Mouse (Mus musculus) MEL (cell line): Measurements from ENCODE around the gene Dnajc5g. TPM values are rescaled to one million over a fixed set of nuclear protein-coding genes. Genes with fewer than 3 reads are reported as not detected.

Experiments
- DNase-seq: peaks from one replicate; pipeline ENCODE4 v3.0.0; 2011; ENCODE audit warnings: low read depth, low spot score
- H3K27ac ChIP-seq: 2 replicates; pipeline ENCODE4 v1.5.1; 2012; ENCODE audit warnings: low read depth, mild to moderate bottlenecking, control low read depth, low read length, moderate library complexity; ENCODE audit not compliant: control insufficient read depth
- H3K27me3 ChIP-seq, 2 experiments: fragments of 150-350 bp in 1 of 2; sonication (generic) in 1 of 2; 2 replicates each; pipeline ENCODE4 v1.6.1; 2012; ENCODE audit warnings: low read length in 2 of 2, mild to moderate bottlenecking in 2 of 2, improper control_type of control experiment in 1 of 2, moderate library complexity in 1 of 2; ENCODE audit not compliant: insufficient read depth in 2 of 2, control insufficient read depth in 1 of 2
- H3K36me3 ChIP-seq, 2 experiments: 2 replicates each; pipeline ENCODE4 v1.6.1; 2012 to 2014; ENCODE audit warnings: low read length in 2 of 2, improper control_type of control experiment in 1 of 2, inconsistent platforms in 1 of 2, mild to moderate bottlenecking in 1 of 2; ENCODE audit not compliant: insufficient read depth in 2 of 2, control insufficient read depth in 1 of 2
- H3K4me1 ChIP-seq, 2 experiments: fragments of 150-350 bp in 1 of 2; sonication (generic) in 1 of 2; 2 replicates each; pipeline ENCODE4 v1.6.1; 2012; ENCODE audit warnings: low read length in 2 of 2, improper control_type of control experiment in 1 of 2, mild to moderate bottlenecking in 1 of 2; ENCODE audit not compliant: insufficient read depth in 2 of 2, control insufficient read depth in 1 of 2
- H3K4me3 ChIP-seq, 2 experiments: fragments of 150-350 bp in 1 of 2; sonication (generic) in 1 of 2; 2 replicates each; pipeline ENCODE4 v1.5.1; 2012; ENCODE audit warnings: low read depth in 2 of 2, low read length in 2 of 2, mild to moderate bottlenecking in 2 of 2, moderate library complexity in 2 of 2, control low read depth in 1 of 2, improper control_type of control experiment in 1 of 2; ENCODE audit not compliant: control insufficient read depth in 1 of 2, insufficient read depth in 1 of 2
- H3K79me2 ChIP-seq: 2 replicates; pipeline ENCODE4 v1.6.1; 2012; ENCODE audit warnings: mild to moderate bottlenecking, low read length, moderate library complexity; ENCODE audit not compliant: control insufficient read depth, poor library complexity, insufficient read depth
- H3K9ac ChIP-seq: 2 replicates; pipeline ENCODE4 v1.6.1; 2012; ENCODE audit warnings: low read depth, mild to moderate bottlenecking, control low read depth, low read length, moderate library complexity; ENCODE audit not compliant: control insufficient read depth, poor library complexity, severe bottlenecking
- H3K9me3 ChIP-seq: fragments of 150-350 bp; sonication (generic); replicated peaks from 2 replicates; pipeline ENCODE4 v1.6.1; 2012; ENCODE audit warnings: mild to moderate bottlenecking, low read length, improper control_type of control experiment, moderate library complexity; ENCODE audit not compliant: insufficient read depth
- BHLHE40 ChIP-seq: IDR thresholded peaks from 2 replicates; pipeline ENCODE4 v1.6.1; 2012; ENCODE audit warnings: low read depth, mild to moderate bottlenecking, inconsistent platforms, low read length, improper control_type of control experiment, borderline replicate concordance
- ELF1 ChIP-seq: IDR thresholded peaks from 2 replicates; pipeline ENCODE4 v1.6.1; 2014; ENCODE audit warnings: low read depth, mild to moderate bottlenecking, inconsistent platforms, low read length, improper control_type of control experiment, moderate library complexity
- ETS1 ChIP-seq: IDR thresholded peaks from 2 replicates; pipeline ENCODE4 v1.6.1; 2012; ENCODE audit warnings: low read depth, mild to moderate bottlenecking, inconsistent platforms, low read length, improper control_type of control experiment, moderate library complexity
- GABPA ChIP-seq: IDR thresholded peaks from 2 replicates; pipeline ENCODE4 v1.6.1; 2012; ENCODE audit warnings: low read depth, mild to moderate bottlenecking, inconsistent platforms, low read length, improper control_type of control experiment, moderate library complexity
- GATA1 ChIP-seq: IDR thresholded peaks from 2 replicates; pipeline ENCODE4 v1.6.1; 2011; ENCODE audit warnings: low read depth, low read length, improper control_type of control experiment
- HCFC1 ChIP-seq: IDR thresholded peaks from 2 replicates; pipeline ENCODE4 v1.6.1; 2012; ENCODE audit warnings: low read depth, mild to moderate bottlenecking, inconsistent platforms, low read length, improper control_type of control experiment, moderate library complexity
- KAT2A ChIP-seq: conservative IDR thresholded peaks from 2 replicates; pipeline ENCODE4 v1.6.1; 2012; ENCODE audit warnings: low read depth, low read length, improper control_type of control experiment, inconsistent platforms
- MEF2A ChIP-seq: IDR thresholded peaks from 2 replicates; pipeline ENCODE4 v1.6.1; 2014; ENCODE audit warnings: low read depth, mild to moderate bottlenecking, inconsistent platforms, low read length, improper control_type of control experiment; ENCODE audit not compliant: poor library complexity, insufficient replicate concordance, severe bottlenecking; ENCODE audit errors: extremely low read depth
- MXI1 ChIP-seq: IDR thresholded peaks from 2 replicates; pipeline ENCODE4 v1.6.1; 2011; ENCODE audit warnings: mild to moderate bottlenecking, low read depth, low read length, improper control_type of control experiment
- MYB ChIP-seq: IDR thresholded peaks from 2 replicates; pipeline ENCODE4 v1.6.1; 2011; ENCODE audit warnings: mild to moderate bottlenecking, low read depth, low read length, improper control_type of control experiment
- MYC ChIP-seq: IDR thresholded peaks from 2 replicates; pipeline ENCODE4 v1.6.1; 2011; ENCODE audit warnings: low read depth, mild to moderate bottlenecking, low read length, improper control_type of control experiment, moderate library complexity
- NRF1 ChIP-seq: IDR thresholded peaks from 2 replicates; pipeline ENCODE4 v1.6.1; 2014; ENCODE audit warnings: low read depth, mild to moderate bottlenecking, inconsistent platforms, low read length, improper control_type of control experiment, moderate library complexity; ENCODE audit not compliant: poor library complexity, insufficient read depth, severe bottlenecking
- POLR2AphosphoS2 ChIP-seq: IDR thresholded peaks from 2 replicates; pipeline ENCODE4 v1.6.1; 2011; ENCODE audit warnings: low read length, improper control_type of control experiment
- POLR2AphosphoS5 ChIP-seq: IDR thresholded peaks from 2 replicates; pipeline ENCODE4 v1.6.1; 2012; ENCODE audit warnings: low read depth, borderline replicate concordance, mild to moderate bottlenecking, inconsistent platforms, low read length, moderate library complexity, mixed read lengths
- RCOR1 ChIP-seq: IDR thresholded peaks from 2 replicates; pipeline ENCODE4 v1.6.1; 2012; ENCODE audit warnings: low read depth, mild to moderate bottlenecking, inconsistent platforms, low read length, improper control_type of control experiment
- SMC3 ChIP-seq: IDR thresholded peaks from 2 replicates; pipeline ENCODE4 v1.6.1; 2011; ENCODE audit warnings: low read depth, low read length, improper control_type of control experiment
- TAL1 ChIP-seq: IDR thresholded peaks from 2 replicates; pipeline ENCODE4 v1.6.1; 2012; ENCODE audit warnings: mild to moderate bottlenecking, inconsistent platforms, low read length, moderate library complexity, mixed read lengths
- USF1 ChIP-seq: IDR thresholded peaks from 2 replicates; pipeline ENCODE4 v1.6.1; 2014; ENCODE audit warnings: low read depth, mild to moderate bottlenecking, inconsistent platforms, low read length, improper control_type of control experiment, moderate library complexity
- USF2 ChIP-seq, 2 experiments: IDR thresholded peaks; 2 replicates each; pipeline ENCODE4 v1.6.1; 2011 to 2012; ENCODE audit warnings: improper control_type of control experiment in 2 of 2, low read length in 2 of 2, borderline replicate concordance in 1 of 2, inconsistent platforms in 1 of 2, low read depth in 1 of 2, mild to moderate bottlenecking in 1 of 2; ENCODE audit not compliant: insufficient read depth in 1 of 2
- ZKSCAN1 ChIP-seq: IDR thresholded peaks from 2 replicates; pipeline ENCODE4 v1.6.1; 2012; ENCODE audit warnings: low read depth, mild to moderate bottlenecking, inconsistent platforms, low read length, improper control_type of control experiment, moderate library complexity
- ZMIZ1 ChIP-seq: IDR thresholded peaks from 2 replicates; pipeline ENCODE4 v1.6.1; 2012; ENCODE audit warnings: low read depth, mild to moderate bottlenecking, inconsistent platforms, low read length, improper control_type of control experiment, moderate library complexity
- ZNF384 ChIP-seq: IDR thresholded peaks from 2 replicates; pipeline ENCODE4 v1.6.1; 2012; ENCODE audit warnings: low read depth, mild to moderate bottlenecking, inconsistent platforms, low read length, improper control_type of control experiment
- polyA plus RNA-seq, 2 experiments: library from polyadenylated mRNA; stranded (reverse) in 1 of 2; unstranded in 1 of 2; fragments of >175 nt in 1 of 2; fragments of >200 nt in 1 of 2; gene quantifications; 2 replicates each; pipeline versions ENCODE4 v1.2.1 to v1.2.4; 2012; ENCODE audit warnings: low replicate concordance in 2 of 2, low read depth in 1 of 2; ENCODE audit not compliant: insufficient read length in 2 of 2, insufficient read depth in 1 of 2, missing spikeins in 1 of 2
- total RNA-seq: library from RNA; depleted of rRNA; stranded (reverse); fragments of 300-350 nt; gene quantifications from 2 replicates; pipeline ENCODE4 v1.2.3, GENCODE M21; 2012

Dnajc5g gene
- total and polyA plus RNA-seq, 3 experiments: not detected

DNA sequence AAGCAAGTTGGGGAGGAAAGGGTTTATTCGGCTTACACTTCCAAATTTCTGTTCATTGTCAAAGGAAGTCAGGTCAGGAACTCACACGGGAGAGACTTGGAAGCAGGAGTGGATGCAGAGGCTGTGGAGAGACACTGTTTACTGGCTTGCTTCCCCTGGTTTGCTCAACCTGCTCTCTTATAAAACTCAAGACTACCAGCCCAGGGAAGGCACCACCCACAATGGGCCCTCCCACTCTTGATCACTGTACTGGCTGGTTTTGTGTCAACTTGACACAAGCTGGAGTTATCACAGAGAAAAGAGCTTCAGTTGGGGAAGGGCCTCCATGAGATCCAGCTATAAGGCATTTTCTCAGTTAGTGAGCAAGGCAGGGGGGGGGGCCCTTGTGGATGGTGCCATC is 35.0 kb upstream of the Dnajc5g start:
- no peak overlapping the region for H3K9ac ChIP-seq
- peaks cover 0 to 21% of the 10 kb centered on the region in 2 experiments; a peak in 2 of 4 replicates for H3K36me3 ChIP-seq
- no peak overlapping the region for H3K4me3 ChIP-seq
- TF ChIP-seq MYB (no peak), ETS1 (no peak), BHLHE40 (no peak), RCOR1 (no peak), ELF1 (no peak), POLR2AphosphoS5 (no peak), ZMIZ1 (no peak), USF2 (IDR thresholded peaks at IDR 0.05; ENCODE audit: borderline replicate concordance in 1 of 2, insufficient read depth in 1 of 2, low read depth in 1 of 2, low read length in 2 of 2) (no peak), USF1 (no peak), MYC (no peak), GABPA (no peak), SMC3 (no peak), GATA1 (no peak), ZKSCAN1 (no peak), ZNF384 (no peak), MXI1 (no peak), TAL1 (no peak), HCFC1 (no peak), MEF2A (no peak)
- no peaks in the 10 kb centered on the region for H3K27me3 ChIP-seq
- DNase-seq: no peak
- H3K9me3 ChIP-seq: no peaks in the 10 kb centered on the region
- H3K27ac ChIP-seq: no peak overlapping the region
- H3K4me1 ChIP-seq: no peaks in the 10 kb centered on the region
- no peaks in the 10 kb centered on the region for H3K79me2 ChIP-seq

GRCm38 (mm10) chr5:31071821-31072220 is 34.3 kb upstream of the Dnajc5g start:
- no peaks in the 10 kb centered on the region for H3K27me3 ChIP-seq
- H3K4me3 ChIP-seq: no peak overlapping the region
- no peak for TF ChIP-seq ZKSCAN1
- TF ChIP-seq ZNF384: no peak
- TF ChIP-seq NRF1: no peak
- no peak for TF ChIP-seq RCOR1
- no peak for TF ChIP-seq KAT2A
- no peak for TF ChIP-seq USF2 (IDR thresholded peaks at IDR 0.05; ENCODE audit: borderline replicate concordance in 1 of 2, insufficient read depth in 1 of 2, low read depth in 1 of 2, low read length in 2 of 2)
- no peak for TF ChIP-seq POLR2AphosphoS2
- TF ChIP-seq USF1: no peak
- no peak for DNase-seq
- H3K4me1 ChIP-seq: no peaks in the 10 kb centered on the region
- peaks cover 0 to 18% of the 10 kb centered on the region in 2 experiments; a peak in 2 of 4 replicates for H3K36me3 ChIP-seq
- no peaks in the 10 kb centered on the region for H3K79me2 ChIP-seq
- no peaks in the 10 kb centered on the region for H3K9me3 ChIP-seq
- H3K9ac ChIP-seq: no peak overlapping the region
- H3K27ac ChIP-seq: no peak overlapping the region
